Mouse (Mus musculus): ENCODE measurements around the gene Mxra8. TPM values are rescaled to one million over a fixed set of nuclear protein-coding genes. Genes with fewer than 3 reads are reported as not detected.

Gene Mxra8
- total and polyA plus RNA-seq, 2 experiments from 2014 or later = 27.2 to 35.5 TPM

DNA sequence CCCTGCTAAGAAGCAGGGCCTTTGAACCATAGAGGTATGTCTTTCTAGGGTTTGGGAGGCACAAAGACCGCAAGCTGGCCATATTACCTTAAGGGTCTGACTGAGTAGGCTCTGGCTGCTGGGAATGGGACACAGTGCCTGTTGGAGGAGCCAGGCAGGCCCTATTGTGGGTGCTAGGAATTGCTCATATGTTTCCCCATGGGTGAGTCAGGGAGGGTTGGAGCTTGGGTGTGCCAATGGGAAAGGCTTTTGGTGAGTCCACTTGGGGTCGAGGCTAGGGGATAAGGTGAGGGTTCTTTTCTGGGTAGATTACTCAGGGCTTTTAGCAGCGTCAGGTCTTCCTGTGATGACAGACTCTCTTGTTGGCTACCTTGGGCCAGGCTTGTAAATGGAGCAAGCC is 11.9 kb downstream of the Mxra8 start:
- peaks cover 17% of the 10 kb centered on the region for H3K4me1 ChIP-seq (ENCODE audit: insufficient read depth, low read length)
- no peaks in the 10 kb centered on the region for H3K9me3 ChIP-seq (ENCODE audit: low read length)
- peaks cover 30% of the 10 kb centered on the region for H3K36me3 ChIP-seq (ENCODE audit: insufficient read depth, low read length)
- H3K27me3 ChIP-seq (ENCODE audit: insufficient read depth, low read length) = no peaks in the 10 kb centered on the region
- no peak overlapping the region for H3K4me2 ChIP-seq (ENCODE audit: low read depth, low read length, poor library complexity, severe bottlenecking)
- no peak for ATAC-seq (ENCODE audit: low FRiP score)
- no peak for TF ChIP-seq CTCF (IDR thresholded peaks at IDR 0.05)
- no peak overlapping the region for H3K4me3 ChIP-seq (ENCODE audit: low read depth, low read length)
- WGBS = 93% methylated on average over 3 of the region's 3 CpGs
- no peak overlapping the region for H3K27ac ChIP-seq (ENCODE audit: low read depth, low read length)
- no peak for DNase-seq (ENCODE audit: low spot score)
- no peak overlapping the region for H3K9ac ChIP-seq (replicated peaks; ENCODE audit: low read length, poor library complexity, severe bottlenecking)

- H3K9me3 ChIP-seq (ENCODE audit: low read length) = no peaks in the 10 kb centered on the region
- no peak for ATAC-seq (ENCODE audit: low FRiP score)
- H3K4me1 ChIP-seq (ENCODE audit: insufficient read depth, low read length) = peaks cover 17% of the 10 kb centered on the region
- TF ChIP-seq CTCF (IDR thresholded peaks at IDR 0.05) = no peak
- no peaks in the 10 kb centered on the region for H3K27me3 ChIP-seq (ENCODE audit: insufficient read depth, low read length)
- DNase-seq (ENCODE audit: low spot score) = no peak
- 76% methylated on average over 2 of the region's 2 CpGs for WGBS
- no peak overlapping the region for H3K27ac ChIP-seq (ENCODE audit: low read depth, low read length)
- H3K4me3 ChIP-seq (ENCODE audit: low read depth, low read length) = no peak overlapping the region
- H3K9ac ChIP-seq (replicated peaks; ENCODE audit: low read length, poor library complexity, severe bottlenecking) = no peak overlapping the region
- no peak overlapping the region for H3K4me2 ChIP-seq (ENCODE audit: low read depth, low read length, poor library complexity, severe bottlenecking)
- peaks cover 37% of the 10 kb centered on the region for H3K36me3 ChIP-seq (ENCODE audit: insufficient read depth, low read length)
Observed at GRCm38 (mm10) chr4:155851951-155852411, 12.5 kb downstream of the Mxra8 start.

- Histone ChIP-seq H3K27me3 (ENCODE audit: insufficient read depth, low read length) (no peaks in the 10 kb centered on the region), H3K9ac (replicated peaks; ENCODE audit: low read length, poor library complexity, severe bottlenecking) (no peak overlapping the region), H3K36me3 (ENCODE audit: insufficient read depth, low read length) (peaks cover 49% of the 10 kb centered on the region), H3K4me1 (ENCODE audit: insufficient read depth, low read length) (peaks cover 14% of the 10 kb centered on the region), H3K27ac (ENCODE audit: low read depth, low read length) (no peak overlapping the region), H3K4me3 (ENCODE audit: low read depth, low read length) (no peak overlapping the region), H3K4me2 (ENCODE audit: low read depth, low read length, poor library complexity, severe bottlenecking) (no peak overlapping the region), H3K9me3 (ENCODE audit: low read length) (no peaks in the 10 kb centered on the region)
- no peak for TF ChIP-seq CTCF (IDR thresholded peaks at IDR 0.05)
- ATAC-seq (ENCODE audit: low FRiP score) (no peak), DNase-seq (ENCODE audit: low spot score) (no peak)
- WGBS = 93% methylated on average over 9 of the region's 9 CpGs
Observed at GRCm38 (mm10) chr4:155853421-155853820, 13.9 kb downstream of the Mxra8 start.

GRCm38 (mm10) chr4:155854991-155855390 is 15.5 kb downstream of the Mxra8 start:
- no peak for DNase-seq (ENCODE audit: low spot score)
- ATAC-seq (ENCODE audit: low FRiP score) = no peak
- Histone ChIP-seq H3K36me3 (ENCODE audit: insufficient read depth, low read length) (peaks cover 64% of the 10 kb centered on the region), H3K9ac (replicated peaks; ENCODE audit: low read length, poor library complexity, severe bottlenecking) (no peak overlapping the region), H3K4me1 (ENCODE audit: insufficient read depth, low read length) (0 out of 2 replicates have a peak, but pooled peaks cover 3% of the 10 kb centered on the region), H3K9me3 (ENCODE audit: low read length) (no peaks in the 10 kb centered on the region), H3K27ac (ENCODE audit: low read depth, low read length) (no peak overlapping the region), H3K4me2 (ENCODE audit: low read depth, low read length, poor library complexity, severe bottlenecking) (no peak overlapping the region), H3K4me3 (ENCODE audit: low read depth, low read length) (no peak overlapping the region), H3K27me3 (ENCODE audit: insufficient read depth, low read length) (no peaks in the 10 kb centered on the region)
- TF ChIP-seq CTCF (IDR thresholded peaks at IDR 0.05) = no peak
- 95% methylated on average over 11 of the region's 12 CpGs for WGBS

DNA sequence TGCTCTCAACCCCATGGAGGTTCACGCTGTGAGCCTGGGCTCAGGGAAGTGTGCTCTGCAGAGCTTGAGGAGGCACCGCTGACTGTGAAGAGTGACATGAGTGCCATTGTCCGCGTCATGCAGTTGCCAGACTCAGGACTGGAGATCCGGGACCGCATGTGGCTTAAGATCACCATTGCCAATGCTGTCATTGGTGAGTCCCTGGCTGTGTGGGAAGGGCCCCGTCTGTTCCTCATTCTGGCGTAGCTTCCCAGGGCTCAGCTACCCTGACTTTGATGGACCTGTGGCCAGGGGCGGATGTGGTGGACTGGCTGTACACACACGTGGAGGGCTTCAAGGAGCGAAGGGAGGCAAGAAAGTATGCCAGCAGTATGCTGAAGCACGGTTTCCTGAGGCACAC is 16.6 kb downstream of the Mxra8 start:
- Histone ChIP-seq H3K27me3 (ENCODE audit: insufficient read depth, low read length) (no peaks in the 10 kb centered on the region), H3K36me3 (ENCODE audit: insufficient read depth, low read length) (peaks cover 74% of the 10 kb centered on the region), H3K9me3 (ENCODE audit: low read length) (no peaks in the 10 kb centered on the region), H3K4me1 (ENCODE audit: insufficient read depth, low read length) (no peaks in the 10 kb centered on the region), H3K9ac (replicated peaks; ENCODE audit: low read length, poor library complexity, severe bottlenecking) (no peak overlapping the region), H3K4me3 (ENCODE audit: low read depth, low read length) (no peak overlapping the region), H3K4me2 (ENCODE audit: low read depth, low read length, poor library complexity, severe bottlenecking) (no peak overlapping the region), H3K27ac (ENCODE audit: low read depth, low read length) (no peak overlapping the region)
- ATAC-seq (ENCODE audit: low FRiP score) (no peak), DNase-seq (ENCODE audit: low spot score) (no peak)
- no peak for TF ChIP-seq CTCF (IDR thresholded peaks at IDR 0.05)
- WGBS = 91% methylated on average over 12 of the region's 12 CpGs

DNA sequence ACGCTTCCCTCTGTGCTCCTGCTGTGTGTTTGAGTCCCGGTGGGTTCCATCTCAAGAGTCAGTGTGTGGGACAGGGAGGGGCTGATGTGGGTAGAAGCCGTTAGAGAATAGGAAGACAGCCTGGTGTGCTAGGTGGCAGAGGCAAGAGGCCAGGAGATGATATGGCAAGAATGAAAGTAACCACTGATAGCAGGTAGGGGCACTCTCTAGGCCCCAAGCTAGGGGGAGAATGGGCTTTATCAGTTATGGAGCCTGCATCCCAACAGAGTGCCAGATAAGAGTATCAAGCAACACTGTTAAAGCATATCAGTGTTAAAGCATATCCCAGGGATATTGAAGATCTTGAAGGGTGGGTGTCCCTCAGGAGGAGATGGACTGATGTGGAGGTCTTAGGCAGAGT is 17.4 kb downstream of the Mxra8 start:
- WGBS = 83% methylated on average over 3 of the region's 3 CpGs
- DNase-seq (ENCODE audit: low spot score) (no peak), ATAC-seq (ENCODE audit: low FRiP score) (no peak)
- no peak overlapping the region for H3K4me3 ChIP-seq (ENCODE audit: low read depth, low read length)
- H3K36me3 ChIP-seq (ENCODE audit: insufficient read depth, low read length) = peaks cover 81% of the 10 kb centered on the region
- H3K9ac ChIP-seq (replicated peaks; ENCODE audit: low read length, poor library complexity, severe bottlenecking) = no peak overlapping the region
- no peaks in the 10 kb centered on the region for H3K27me3 ChIP-seq (ENCODE audit: insufficient read depth, low read length)
- no peaks in the 10 kb centered on the region for H3K4me1 ChIP-seq (ENCODE audit: insufficient read depth, low read length)
- no peaks in the 10 kb centered on the region for H3K9me3 ChIP-seq (ENCODE audit: low read length)
- no peak for TF ChIP-seq CTCF (IDR thresholded peaks at IDR 0.05)
- H3K4me2 ChIP-seq (ENCODE audit: low read depth, low read length, poor library complexity, severe bottlenecking) = no peak overlapping the region
- H3K27ac ChIP-seq (ENCODE audit: low read depth, low read length) = no peak overlapping the region

Data from midbrain, postnatal 0 days (tissue).